Mouse (Mus musculus) kidney, adult 2 months (tissue): ENCODE results near the gene Pdilt.
A peak's percentile ranks its signal among the peaks of the same experiment; 100 is the strongest.

Source experiments
- CTCF ChIP-seq: fragments of 200-500 bp; conservative IDR thresholded peaks from 2 replicates; pipeline ENCODE4 v1.5.1; 2011; ENCODE audit warnings: low read depth, mild to moderate bottlenecking, control low read depth, low read length, moderate library complexity, mixed read lengths; ENCODE audit not compliant: insufficient read depth, insufficient read length
- POLR2A ChIP-seq: fragments of 200-500 bp; IDR thresholded peaks from one replicate; pipeline ENCODE4 v1.6.1; 2011; ENCODE audit warnings: low read depth, low read length, control low read depth

- peak; percentile 95; the same call in 1 of the 2 replicates for TF ChIP-seq CTCF
- TF ChIP-seq POLR2A, result no peak
Observed at GRCm38 (mm10) chr7:119519654-119520053, 3.6 kb downstream of the Pdilt start.
